Mouse (Mus musculus): Measurements from ENCODE around the gene Phlpp2. TPM values are rescaled to one million over a fixed set of nuclear protein-coding genes. Genes with fewer than 3 reads are reported as not detected.

Phlpp2 gene
- polyA plus RNA-seq, 1 experiment from 2014 or later: 3.2 TPM

GRCm38 (mm10) chr8:109989151-109989550, 120.8 kb downstream of the Phlpp2 start:
- Histone ChIP-seq H3K4me1 (ENCODE audit: control insufficient read depth, insufficient read depth, low read length) (no peaks in the 10 kb centered on the region), H3K4me3 (ENCODE audit: low read depth, low read length) (no peak overlapping the region), H3K27ac (ENCODE audit: low read depth, low read length) (no peak overlapping the region), H3K9me3 (ENCODE audit: control insufficient read depth, low read length) (no peaks in the 10 kb centered on the region), H3K36me3 (ENCODE audit: control insufficient read depth, insufficient read depth, low read length) (no peaks in the 10 kb centered on the region), H3K4me2 (no peak overlapping the region), H3K27me3 (ENCODE audit: control insufficient read depth, insufficient read depth, low read length) (no peaks in the 10 kb centered on the region), H3K9ac (ENCODE audit: low read length) (no peak overlapping the region)
- DNase-seq (ENCODE audit: low spot score, missing footprints): no peak
- no peak for ATAC-seq (ENCODE audit: low FRiP score)
- 91% methylated on average over 8 of the region's 8 CpGs for WGBS

GRCm38 (mm10) chr8:109990224-109990623, 121.9 kb downstream of the Phlpp2 start, which contains the start of gene Tat:
Gene Tat (plus strand): TSS chr8:109990437.
- H3K4me2 ChIP-seq: no peak within 1 kb of the TSS
- ATAC-seq (ENCODE audit: low FRiP score) (no peak), DNase-seq (ENCODE audit: low spot score, missing footprints) (no peak)
- WGBS: 86% methylated on average over 8 of the region's 8 CpGs
- no peak within 1 kb of the TSS for H3K4me3 ChIP-seq (ENCODE audit: low read depth, low read length)
- no peaks in the 10 kb centered on the region for H3K36me3 ChIP-seq (ENCODE audit: control insufficient read depth, insufficient read depth, low read length)
- H3K4me1 ChIP-seq (ENCODE audit: control insufficient read depth, insufficient read depth, low read length): no peaks in the 10 kb centered on the region
- H3K27me3 ChIP-seq (ENCODE audit: control insufficient read depth, insufficient read depth, low read length): no peaks in the 10 kb centered on the region
- no peak within 1 kb of the TSS for H3K9ac ChIP-seq (ENCODE audit: low read length)
- H3K9me3 ChIP-seq (ENCODE audit: control insufficient read depth, low read length): no peaks in the 10 kb centered on the region
- H3K27ac ChIP-seq (ENCODE audit: low read depth, low read length): no peak within 1 kb of the TSS

- H3K36me3 ChIP-seq (ENCODE audit: control insufficient read depth, insufficient read depth, low read length): no peaks in the 10 kb centered on the region
- no peaks in the 10 kb centered on the region for H3K9me3 ChIP-seq (ENCODE audit: control insufficient read depth, low read length)
- no peak overlapping the region for H3K4me3 ChIP-seq (ENCODE audit: low read depth, low read length)
- H3K9ac ChIP-seq (ENCODE audit: low read length): no peak overlapping the region
- DNase-seq (ENCODE audit: low spot score, missing footprints): no peak
- H3K4me1 ChIP-seq (ENCODE audit: control insufficient read depth, insufficient read depth, low read length): no peaks in the 10 kb centered on the region
- ATAC-seq (ENCODE audit: low FRiP score): no peak
- no peaks in the 10 kb centered on the region for H3K27me3 ChIP-seq (ENCODE audit: control insufficient read depth, insufficient read depth, low read length)
- whole genome bisulfite sequencing: 55% methylated on average over 5 of the region's 5 CpGs
- no peak overlapping the region for H3K27ac ChIP-seq (ENCODE audit: low read depth, low read length)
- no peak overlapping the region for H3K4me2 ChIP-seq
Measured at GRCm38 (mm10) chr8:109992166-109992565, 123.8 kb downstream of the Phlpp2 start.

- H3K9ac ChIP-seq (ENCODE audit: low read length): no peak overlapping the region
Measured at GRCm38 (mm10) chr8:109992951-109993350, 124.6 kb downstream of the Phlpp2 start.

More at GRCm38 (mm10) chr8:109992951-109993350, 124.6 kb downstream of the Phlpp2 start:
- no peaks in the 10 kb centered on the region for H3K9me3 ChIP-seq (ENCODE audit: control insufficient read depth, low read length)
- no peak for ATAC-seq (ENCODE audit: low FRiP score)
- no peaks in the 10 kb centered on the region for H3K27me3 ChIP-seq (ENCODE audit: control insufficient read depth, insufficient read depth, low read length)
- DNase-seq (ENCODE audit: low spot score, missing footprints): no peak
- no peak overlapping the region for H3K4me3 ChIP-seq (ENCODE audit: low read depth, low read length)
- H3K36me3 ChIP-seq (ENCODE audit: control insufficient read depth, insufficient read depth, low read length): no peaks in the 10 kb centered on the region
- H3K4me2 ChIP-seq: no peak overlapping the region
- H3K4me1 ChIP-seq (ENCODE audit: control insufficient read depth, insufficient read depth, low read length): no peaks in the 10 kb centered on the region
- H3K27ac ChIP-seq (ENCODE audit: low read depth, low read length): no peak overlapping the region
- 88% methylated on average over 1 of the region's 1 CpGs for WGBS

Other genes with a start within 250 kb of the Phlpp2 start
- gene Ist1, start 175.3 kb upstream of the Phlpp2 start, polyA plus RNA-seq (2014; fragmentation: Nextera tagmentation; extraction: Ambion mirVana): 182 and 187 TPM in 2 replicates
- gene Zfp821, start 163.0 kb upstream of the Phlpp2 start, polyA plus RNA-seq (2014; fragmentation: Nextera tagmentation; extraction: Ambion mirVana): 50.9 and 52.4 TPM in 2 replicates
- gene Atxn1l, start 130.8 kb upstream of the Phlpp2 start, polyA plus RNA-seq (2014; fragmentation: Nextera tagmentation; extraction: Ambion mirVana): 4.9 and 5.4 TPM in 2 replicates
- gene Ap1g1, start 90.0 kb upstream of the Phlpp2 start, polyA plus RNA-seq (2014; fragmentation: Nextera tagmentation; extraction: Ambion mirVana): 41.6 and 47.3 TPM in 2 replicates
- 0.25 and 0.37 TPM in 2 replicates for gene Marveld3, start 93.7 kb downstream of the Phlpp2 start, polyA plus RNA-seq (2014; fragmentation: Nextera tagmentation; extraction: Ambion mirVana)
- gene Tat, start 121.9 kb downstream of the Phlpp2 start, polyA plus RNA-seq (2014; fragmentation: Nextera tagmentation; extraction: Ambion mirVana): not detected in 2 replicates
- gene Chst4, start 171.2 kb downstream of the Phlpp2 start, polyA plus RNA-seq (2014; fragmentation: Nextera tagmentation; extraction: Ambion mirVana): not detected in 2 replicates
- 10.5 and 12.5 TPM in 2 replicates for gene Zfp612, start 211.2 kb downstream of the Phlpp2 start, polyA plus RNA-seq (2014; fragmentation: Nextera tagmentation; extraction: Ambion mirVana)
- not detected in 2 replicates for gene Gm21964, start 232.7 kb downstream of the Phlpp2 start, polyA plus RNA-seq (2014; fragmentation: Nextera tagmentation; extraction: Ambion mirVana)
- not detected in 2 replicates for gene Gm17720, start 234.2 kb downstream of the Phlpp2 start, polyA plus RNA-seq (2014; fragmentation: Nextera tagmentation; extraction: Ambion mirVana)

All from midbrain, embryonic 11.5 days (tissue).